ENCODE assay signal across 8 mouse cellular contexts in genomic region chr7:18959446-18959845, GRCm38 (mm10). TPM values are rescaled to one million over a fixed set of nuclear protein-coding genes. Genes with fewer than 3 reads are reported as not detected.
A peak's percentile ranks its signal among the peaks of the same experiment; 100 is the strongest.
DNase-seq lines count a peak whose midpoint lies in the region; ATAC-seq lines count a peak whose summit lies in the region.

No protein-coding gene starts in this region.

- H3K9me3 ChIP-seq in intestine, embryonic 16.5 days (ENCODE audit: control insufficient read depth, low read length), result no peaks in the 10 kb centered on the region
- H3K9me3 ChIP-seq in intestine, embryonic 15.5 days, result no peaks in the 10 kb centered on the region
- H3K9me3 ChIP-seq in heart, embryonic 13.5 days, result no peaks in the 10 kb centered on the region

- H3K36me3 ChIP-seq in intestine, embryonic 16.5 days (ENCODE audit: control insufficient read depth, insufficient read depth, low read length), result no peaks in the 10 kb centered on the region
- H3K36me3 ChIP-seq in intestine, embryonic 15.5 days, result no peaks in the 10 kb centered on the region
- H3K36me3 ChIP-seq in heart, embryonic 13.5 days, result no peaks in the 10 kb centered on the region

- WGBS in intestine, embryonic 16.5 days, result 43% methylated on average over 8 of the region's 8 CpGs
- WGBS in intestine, embryonic 15.5 days, result 53% methylated on average over 8 of the region's 8 CpGs
- WGBS in heart, embryonic 13.5 days, result 35% methylated on average over 8 of the region's 8 CpGs

- peaks cover 18% of the 10 kb centered on the region for H3K4me1 ChIP-seq in intestine, embryonic 16.5 days (ENCODE audit: control insufficient read depth, insufficient read depth, low read length)
- H3K4me1 ChIP-seq in intestine, embryonic 15.5 days (replicated peaks), result peaks cover 23% of the 10 kb centered on the region
- H3K4me1 ChIP-seq in heart, embryonic 13.5 days, result peaks cover 41% of the 10 kb centered on the region

- H3K27ac ChIP-seq in intestine, embryonic 16.5 days (ENCODE audit: low read length), result 0 out of 2 replicates have a peak overlapping the region, but pooled peaks have one; percentile 2
- no peak overlapping the region for H3K27ac ChIP-seq in intestine, embryonic 15.5 days
- H3K27ac ChIP-seq in heart, embryonic 13.5 days (replicated peaks), result peak overlapping the region; percentile 66; the same call in 1 of the 2 replicates

- H3K4me2 ChIP-seq in intestine, embryonic 16.5 days (ENCODE audit: low read depth, low read length), result no peak overlapping the region
- no peak overlapping the region for H3K4me2 ChIP-seq in intestine, embryonic 15.5 days (replicated peaks)
- H3K4me2 ChIP-seq in heart, embryonic 13.5 days, result peak overlapping the region; percentile 90; the same call in 1 of the 2 replicates

- no peak for ATAC-seq in intestine, embryonic 16.5 days
- no peak for ATAC-seq in intestine, embryonic 15.5 days
- no peak for ATAC-seq in heart, embryonic 13.5 days (ENCODE audit: extremely low read depth, insufficient number of reproducible peaks, low FRiP score, low TSS enrichment)

- no peak overlapping the region for H3K4me3 ChIP-seq in intestine, embryonic 16.5 days (ENCODE audit: low read length)
- no peak overlapping the region for H3K4me3 ChIP-seq in intestine, embryonic 15.5 days (replicated peaks)
- 0 out of 2 replicates have a peak overlapping the region, but pooled peaks have one; percentile 62 for H3K4me3 ChIP-seq in heart, embryonic 13.5 days

- H3K9ac ChIP-seq in intestine, embryonic 16.5 days (ENCODE audit: low read depth, low read length), result no peak overlapping the region
- H3K9ac ChIP-seq in intestine, embryonic 15.5 days, result no peak overlapping the region
- no peak overlapping the region for H3K9ac ChIP-seq in heart, embryonic 13.5 days

- peak; percentile 34 for DNase-seq in adrenal gland, postnatal 10 days
- DNase-seq in kidney, postnatal 4 days, result peak; percentile 38 to 59
- no peak for DNase-seq in right cerebral cortex, postnatal 36 days (ENCODE audit: low spot score in 2 of 2)
- no peak for DNase-seq in layer of hippocampus, adult 11-12 months (ENCODE audit: low spot score)
- no peak for DNase-seq in right cerebral cortex, postnatal 10 days (ENCODE audit: low spot score in 2 of 2)

- H3K27me3 ChIP-seq in intestine, embryonic 16.5 days (replicated peaks; ENCODE audit: control insufficient read depth, insufficient read depth, low read length), result peaks cover 69% of the 10 kb centered on the region
- H3K27me3 ChIP-seq in intestine, embryonic 15.5 days (replicated peaks), result peaks cover 74% of the 10 kb centered on the region
- peaks cover 90% of the 10 kb centered on the region for H3K27me3 ChIP-seq in heart, embryonic 13.5 days (replicated peaks)

RNA-seq across cellular contexts. Expression of gene Nanos2, which starts 27.8 kb away (rescaled TPM):
- not detected in 2 replicates for polyA plus RNA-seq in intestine, embryonic 16.5 days (2015; fragmentation: Nextera tagmentation; extraction: Ambion mirVana)
- polyA plus RNA-seq in intestine, embryonic 15.5 days (2015; fragmentation: Nextera tagmentation; extraction: Ambion mirVana), result not detected in 2 replicates
- total RNA-seq in adrenal gland, postnatal 10 days (2021), result not detected
- not detected in 2 replicates for polyA plus RNA-seq in heart, embryonic 13.5 days (2015; fragmentation: Nextera tagmentation; extraction: Ambion mirVana)

RNA-seq across cellular contexts. Expression of gene Mypop, which starts 31.6 kb away (rescaled TPM):
- 1.7 TPM in 2 replicates for polyA plus RNA-seq in intestine, embryonic 16.5 days (2015; fragmentation: Nextera tagmentation; extraction: Ambion mirVana)
- polyA plus RNA-seq in intestine, embryonic 15.5 days (2015; fragmentation: Nextera tagmentation; extraction: Ambion mirVana), result 2.5 and 2.9 TPM in 2 replicates
- 1 to 10 TPM; 6.4 to 6.8 TPM for total RNA-seq in adrenal gland, postnatal 10 days (2021)
- 1.8 and 1.9 TPM in 2 replicates for polyA plus RNA-seq in heart, embryonic 13.5 days (2015; fragmentation: Nextera tagmentation; extraction: Ambion mirVana)

RNA-seq across cellular contexts. Expression of gene Nova2, which starts 33.8 kb away (rescaled TPM):
- polyA plus RNA-seq in intestine, embryonic 16.5 days (2015; fragmentation: Nextera tagmentation; extraction: Ambion mirVana), result 0.34 and 0.40 TPM in 2 replicates
- 0.49 and 0.57 TPM in 2 replicates for polyA plus RNA-seq in intestine, embryonic 15.5 days (2015; fragmentation: Nextera tagmentation; extraction: Ambion mirVana)
- total RNA-seq in adrenal gland, postnatal 10 days (2021), result 1 to 10 TPM; 6.1 to 7.4 TPM
- polyA plus RNA-seq in heart, embryonic 13.5 days (2015; fragmentation: Nextera tagmentation; extraction: Ambion mirVana), result 0.52 and 0.60 TPM in 2 replicates

RNA-seq across cellular contexts. Expression of gene Irf2bp1, which starts 44.4 kb away (rescaled TPM):
- 17.0 and 17.1 TPM in 2 replicates for polyA plus RNA-seq in intestine, embryonic 16.5 days (2015; fragmentation: Nextera tagmentation; extraction: Ambion mirVana)
- polyA plus RNA-seq in intestine, embryonic 15.5 days (2015; fragmentation: Nextera tagmentation; extraction: Ambion mirVana), result 24.5 and 24.6 TPM in 2 replicates
- total RNA-seq in adrenal gland, postnatal 10 days (2021), result 10 to 100 TPM; 36.9 to 37.2 TPM
- 12.4 and 12.7 TPM in 2 replicates for polyA plus RNA-seq in heart, embryonic 13.5 days (2015; fragmentation: Nextera tagmentation; extraction: Ambion mirVana)

RNA-seq across cellular contexts. Expression of gene Ccdc61, which starts 49.2 kb away (rescaled TPM):
- 23.7 and 24.7 TPM in 2 replicates for polyA plus RNA-seq in intestine, embryonic 16.5 days (2015; fragmentation: Nextera tagmentation; extraction: Ambion mirVana)
- polyA plus RNA-seq in intestine, embryonic 15.5 days (2015; fragmentation: Nextera tagmentation; extraction: Ambion mirVana), result 25.2 and 29.2 TPM in 2 replicates
- total RNA-seq in adrenal gland, postnatal 10 days (2021), result 10 to 100 TPM; 12.5 to 13.9 TPM
- 18.2 and 23.0 TPM in 2 replicates for polyA plus RNA-seq in heart, embryonic 13.5 days (2015; fragmentation: Nextera tagmentation; extraction: Ambion mirVana)

Comparison
In these comparisons a context has a peak if more than half of its experiments do, and no peak if none do; other contexts are left out.
1. DNase-seq: peak in adrenal gland, postnatal 10 days (single experiment) and kidney, postnatal 4 days (2 of 2); none in right cerebral cortex, postnatal 36 days (0 of 2), layer of hippocampus, adult 11-12 months (single experiment) and right cerebral cortex, postnatal 10 days (0 of 2).